Mouse (Mus musculus) inflammation-experienced regulatory T-cells (primary cell): ENCODE measurements around the gene Plcl2. TPM values are rescaled to one million over a fixed set of nuclear protein-coding genes. Genes with fewer than 3 reads are reported as not detected.

ENCODE experiments used
- polyA plus RNA-seq, 2 experiments: library from polyadenylated mRNA; unstranded; fragments of 100-300 nt; shearing (Covaris generic); gene quantifications; one replicate each; pipeline ENCODE4 v1.2.1; 2017

The Plcl2 gene
- 10 to 100 TPM; 45.2 to 45.6 TPM for polyA plus RNA-seq

GRCm38 (mm10) chr17:50509251-50510104, at the start of gene Plcl2:
Gene Plcl2 (plus strand): TSS chr17:50509403.

Other genes with a start within 250 kb of the Plcl2 start
- 1 to 10 TPM in 1 of 2 experiments, under 1 TPM in 1; 0.41 to 1.4 TPM for gene Dazl, start 215.8 kb upstream of the Plcl2 start, polyA plus RNA-seq